Mouse (Mus musculus) Muller cell, postnatal 12 days (primary cell): ENCODE results near the gene Comp.
A peak's percentile ranks its signal among the peaks of the same experiment; 100 is the strongest.

ENCODE experiments used
- DNase-seq: peaks from one replicate; pipeline ENCODE4 v3.0.0-alpha.2; 2015; ENCODE audit errors: inconsistent ontology term

Gene Comp

DNA sequence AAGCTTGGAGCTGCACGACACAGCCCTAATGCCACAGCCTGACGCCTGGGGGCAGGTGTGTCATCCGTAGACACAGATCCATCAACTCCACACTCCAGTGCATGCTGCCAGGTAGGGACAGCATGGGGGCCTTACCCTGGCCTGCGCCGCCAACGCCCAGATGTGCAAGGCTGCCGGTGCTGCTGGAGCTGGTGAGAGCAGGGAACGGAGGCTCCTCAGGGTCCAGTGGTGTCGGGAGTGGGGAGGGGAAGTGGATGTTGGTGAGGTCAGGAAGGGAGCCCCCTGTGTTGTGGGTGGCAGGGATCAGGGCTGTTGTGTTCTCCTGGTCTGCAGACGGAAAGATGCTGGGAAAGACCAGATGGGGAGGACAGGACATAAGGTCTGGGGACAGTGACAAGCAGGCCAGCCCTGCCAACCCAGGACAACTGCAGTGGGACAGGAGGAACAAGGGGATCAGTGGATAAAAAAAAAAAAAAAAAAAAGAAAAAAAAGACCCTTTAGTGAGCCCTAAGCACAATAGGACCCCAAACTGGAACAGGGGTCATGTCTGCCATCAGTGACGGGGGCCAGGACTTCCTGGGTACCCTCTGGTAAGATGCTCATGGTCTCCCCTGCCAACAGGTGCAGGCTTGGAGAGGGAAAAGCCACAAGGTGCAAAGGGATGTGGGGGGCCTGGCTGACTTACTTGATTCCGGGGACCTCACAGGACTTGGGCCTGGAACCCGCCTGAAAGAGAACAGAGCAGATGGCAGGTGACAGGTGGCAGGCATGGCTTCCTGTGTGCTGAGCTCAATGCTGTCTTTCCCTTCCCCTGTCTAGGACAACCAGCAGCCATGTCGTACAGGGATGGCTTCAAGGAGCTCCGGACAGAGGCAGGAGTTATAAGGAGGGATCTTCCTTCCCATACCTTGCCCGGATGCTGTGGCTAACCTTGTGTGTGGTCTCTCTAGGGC lies 24.5 kb downstream of the Comp start:
- DNase-seq = no peak

DNA sequence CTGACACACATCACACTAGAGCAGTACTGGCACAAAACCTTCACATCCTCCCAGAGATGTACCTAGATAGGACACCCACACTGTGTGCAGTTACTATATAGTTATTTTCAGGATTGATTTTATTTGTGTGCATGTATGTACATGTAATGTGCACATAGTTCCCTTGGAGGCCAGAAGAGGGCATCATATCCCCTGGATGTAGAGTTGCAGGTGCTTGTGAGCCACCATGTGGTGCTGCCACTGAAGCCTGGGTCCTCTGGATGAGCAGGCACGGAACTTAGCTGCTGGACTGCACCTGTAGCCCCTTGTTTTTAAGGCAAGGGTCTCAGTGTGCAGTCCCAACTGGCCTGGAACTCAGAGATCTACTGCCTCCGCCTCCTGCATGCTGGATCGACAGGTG lies 30.9 kb downstream of the Comp start:
- DNase-seq = no peak

DNA sequence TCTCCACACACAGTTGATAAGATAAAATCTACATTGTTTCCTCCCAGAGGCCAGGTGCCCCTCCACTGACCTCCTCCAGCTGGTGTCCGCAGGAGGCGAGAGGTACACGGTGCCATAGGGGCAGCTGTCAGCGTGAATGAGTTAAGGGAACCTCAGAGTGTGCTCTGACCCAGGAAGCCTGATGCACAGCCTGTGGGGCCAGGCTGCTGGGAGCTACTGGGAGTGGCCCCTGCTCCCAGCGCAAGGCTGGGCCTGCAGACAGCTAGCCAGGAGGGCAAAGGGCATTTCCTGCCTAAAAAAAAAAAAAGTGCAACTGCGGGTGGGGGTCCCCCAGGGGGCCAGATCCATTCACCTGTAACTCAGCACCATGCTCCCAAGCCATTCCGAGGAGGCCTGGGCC lies 31.8 kb downstream of the Comp start:
- DNase-seq = no peak

DNA sequence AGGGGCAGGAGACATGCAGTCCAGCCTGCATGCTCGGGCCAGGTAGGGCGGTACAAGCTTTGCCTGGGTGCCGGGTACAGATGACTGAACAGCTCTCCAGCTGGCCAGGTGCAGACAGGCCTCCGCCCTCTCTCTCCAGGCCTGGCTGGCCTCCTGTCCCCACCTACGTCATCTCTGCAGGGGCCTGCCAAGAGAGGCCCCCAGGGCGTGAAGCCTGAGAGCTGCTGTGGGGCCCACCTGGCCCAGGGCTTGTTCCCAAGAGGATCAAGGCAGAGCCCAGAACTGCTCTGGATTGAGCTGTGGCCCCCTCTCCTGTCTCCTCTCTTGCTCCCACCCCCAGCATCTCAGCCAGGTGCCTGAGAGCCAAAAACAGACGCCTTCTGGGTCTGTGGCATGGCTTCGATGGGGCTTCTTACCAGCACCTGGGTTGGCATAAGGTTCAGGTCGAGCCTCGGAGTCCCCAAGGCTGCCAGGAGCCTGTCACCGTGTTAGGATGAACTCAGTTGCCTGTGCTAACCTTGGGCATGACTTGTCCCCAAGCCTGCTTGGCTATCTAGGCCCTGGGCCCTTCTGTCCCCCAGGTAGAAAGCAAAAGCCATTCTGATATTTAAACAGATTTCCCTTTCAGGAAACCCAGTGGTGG lies 33.2 kb downstream of the Comp start:
- DNase-seq = no peak

DNA sequence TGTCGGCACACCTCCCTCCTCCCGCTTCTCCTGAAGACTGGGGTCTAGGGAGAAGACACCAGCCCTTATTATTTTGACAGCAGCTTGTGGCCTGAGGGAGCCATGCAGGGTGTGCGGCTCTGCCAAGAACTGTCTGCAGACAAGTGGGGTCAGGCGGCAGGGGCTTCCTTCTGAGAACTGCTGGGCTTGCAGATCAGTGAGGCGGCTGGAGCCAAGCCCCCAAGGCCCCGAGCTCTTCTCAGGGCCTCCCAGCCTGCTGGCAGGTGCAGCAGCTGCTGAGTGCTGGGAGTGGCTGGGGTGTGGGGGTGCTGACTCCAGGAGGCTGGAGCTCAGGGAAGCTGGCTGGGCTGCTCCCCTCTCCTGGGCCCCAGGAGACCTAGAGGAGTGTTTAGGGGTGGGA lies 34.9 kb downstream of the Comp start:
- no peak for DNase-seq

DNA sequence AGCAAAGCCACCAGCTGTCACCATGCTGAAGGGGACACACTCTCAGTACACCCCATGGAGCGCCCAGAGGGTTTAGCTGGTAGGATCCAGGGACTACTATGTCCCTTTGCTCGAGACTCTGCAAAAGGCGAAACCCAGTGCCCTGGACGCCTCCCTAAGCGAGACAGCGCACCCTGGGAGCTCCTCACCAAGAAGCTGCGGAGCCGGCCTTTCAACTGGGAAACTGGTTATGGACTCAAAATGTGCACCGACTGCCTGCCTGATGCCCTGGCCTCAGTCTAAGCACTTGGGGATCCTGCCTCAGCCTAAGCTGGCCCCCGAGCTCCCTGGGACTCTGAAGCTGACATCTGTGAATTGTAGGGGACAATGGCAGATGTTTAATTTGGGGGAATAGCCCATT lies 35.7 kb downstream of the Comp start:
- no peak for DNase-seq

DNA sequence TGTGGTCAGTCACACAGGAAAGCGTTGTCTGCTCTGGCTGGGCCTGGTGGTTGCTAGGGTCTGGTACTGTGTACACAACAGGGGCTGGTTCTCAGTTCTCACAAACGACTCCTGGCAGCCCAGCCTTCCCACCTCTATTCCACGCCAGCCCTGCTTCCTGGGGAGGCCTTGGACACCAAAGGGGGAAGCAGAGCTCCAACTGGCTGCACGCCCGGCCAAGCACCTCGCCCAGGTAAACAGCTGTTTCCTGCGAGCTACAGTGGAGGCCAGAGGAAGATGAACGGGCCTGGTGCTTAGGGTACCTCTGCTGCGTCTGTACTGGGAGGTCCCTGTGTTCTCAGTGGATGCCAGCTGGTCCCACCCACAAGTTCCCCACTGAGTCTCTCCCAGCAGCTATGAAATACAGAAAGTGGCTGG lies 36.1 kb downstream of the Comp start:
- DNase-seq = no peak

DNA sequence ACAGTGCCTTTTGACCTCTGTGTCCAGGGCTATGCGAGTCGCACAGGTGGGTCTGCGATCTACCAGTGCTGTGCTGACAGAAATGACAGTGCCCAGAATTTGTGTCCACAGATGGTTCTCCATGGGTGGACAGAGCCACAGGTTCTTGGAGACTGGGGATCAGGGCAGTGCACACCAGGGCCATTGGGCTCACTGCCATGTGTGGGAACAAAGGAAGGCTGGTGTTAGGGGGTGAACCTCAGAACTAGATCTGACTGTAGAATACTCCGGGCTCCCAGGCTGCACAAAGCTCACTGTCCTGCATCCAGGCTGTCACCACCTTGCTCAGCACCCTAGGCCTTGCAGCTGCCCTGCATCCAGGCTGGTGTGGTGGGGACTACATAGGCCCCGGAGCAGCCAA lies 36.9 kb downstream of the Comp start:
- DNase-seq = no peak

DNA sequence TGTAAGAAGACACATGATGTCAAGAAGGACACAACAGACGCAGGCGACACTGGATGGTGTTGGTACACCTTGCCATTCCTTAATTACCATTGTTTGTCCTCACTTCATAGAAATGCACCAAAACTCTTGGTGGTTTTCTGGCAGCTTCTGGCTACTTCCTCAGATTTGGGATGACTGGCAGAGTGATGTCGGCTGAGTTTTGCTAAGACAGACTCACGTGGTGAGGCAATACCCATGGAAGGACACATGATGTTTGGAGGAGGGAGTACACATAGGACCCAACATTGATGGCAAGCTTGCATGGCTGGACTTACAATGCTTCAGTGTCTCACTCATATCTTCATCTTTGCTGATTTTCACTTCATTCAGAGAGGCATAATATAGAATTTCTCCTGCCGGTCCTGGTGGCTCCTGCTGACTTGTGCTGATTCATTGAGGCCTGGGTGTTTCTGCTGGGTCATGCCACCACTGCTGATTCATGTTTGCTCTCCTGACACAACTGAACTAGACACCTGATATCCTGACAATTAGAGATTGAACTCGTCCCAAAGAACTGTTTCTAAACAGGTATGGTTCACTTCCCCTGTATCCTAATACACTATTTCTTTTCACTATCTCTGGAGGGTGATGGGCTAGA lies 41.1 kb downstream of the Comp start:
- DNase-seq = no peak

DNA sequence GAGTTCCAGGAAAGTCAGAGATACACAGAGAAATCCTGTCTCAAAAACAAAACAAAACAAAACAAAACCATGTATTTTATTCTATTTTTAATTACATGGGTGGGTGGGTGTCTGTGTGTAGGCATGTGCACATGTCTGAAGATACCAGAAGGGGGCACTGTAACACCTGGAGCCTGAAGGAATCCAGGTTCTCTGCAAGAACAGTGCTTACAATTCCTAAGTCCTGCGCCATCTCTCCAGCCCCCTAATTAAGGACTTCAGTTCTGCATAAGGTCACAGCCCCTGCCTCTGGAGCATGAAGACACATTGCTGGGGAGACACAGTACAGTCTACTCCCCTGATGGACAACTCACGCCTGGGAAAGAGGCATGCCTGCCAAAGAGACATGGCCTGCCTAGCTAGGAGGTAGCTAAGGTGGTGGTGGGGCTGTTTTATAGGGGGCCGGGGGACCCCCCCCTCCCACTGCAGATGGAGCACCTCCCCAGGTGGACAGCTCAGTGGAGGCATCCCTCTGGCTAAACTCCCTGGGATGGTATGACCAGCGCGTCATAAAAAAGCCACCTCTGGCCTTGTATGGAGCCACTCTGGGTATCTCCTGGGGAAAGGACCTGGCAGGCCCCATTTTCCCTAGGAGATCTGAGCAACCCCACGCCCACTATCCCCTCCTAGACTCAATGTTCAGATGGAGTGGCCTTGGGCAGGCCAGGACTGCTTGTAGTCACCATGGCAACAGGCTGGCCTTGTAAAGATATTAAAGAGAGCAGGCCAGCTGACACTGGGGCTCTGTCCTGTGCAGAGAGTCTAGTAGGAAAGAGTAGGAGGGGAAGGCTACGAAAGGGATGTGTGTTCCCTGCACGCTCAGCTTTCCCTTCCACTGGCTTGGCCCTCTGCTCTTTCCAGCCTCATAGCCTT lies 42.4 kb downstream of the Comp start:
- DNase-seq = no peak

DNA sequence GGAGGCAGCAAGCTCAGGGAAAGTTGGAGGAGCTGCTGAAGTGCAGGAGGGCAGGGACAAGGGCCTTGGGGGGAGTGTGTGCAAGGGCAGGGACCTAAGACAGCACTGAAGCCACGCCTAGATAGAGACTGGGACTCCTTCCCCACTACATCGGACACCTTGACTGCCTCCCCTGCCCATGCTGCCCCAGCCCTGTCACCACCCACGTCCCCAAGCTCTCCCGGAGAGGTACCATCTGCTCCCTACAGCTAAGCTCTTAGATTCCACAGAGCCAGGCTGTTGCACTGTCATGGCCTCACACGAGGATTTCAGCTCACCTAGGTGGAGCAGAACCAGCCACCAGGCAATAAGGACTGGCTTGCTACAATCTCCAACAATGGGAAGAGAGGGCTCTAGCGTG lies 43.6 kb downstream of the Comp start:
- DNase-seq = no peak

DNA sequence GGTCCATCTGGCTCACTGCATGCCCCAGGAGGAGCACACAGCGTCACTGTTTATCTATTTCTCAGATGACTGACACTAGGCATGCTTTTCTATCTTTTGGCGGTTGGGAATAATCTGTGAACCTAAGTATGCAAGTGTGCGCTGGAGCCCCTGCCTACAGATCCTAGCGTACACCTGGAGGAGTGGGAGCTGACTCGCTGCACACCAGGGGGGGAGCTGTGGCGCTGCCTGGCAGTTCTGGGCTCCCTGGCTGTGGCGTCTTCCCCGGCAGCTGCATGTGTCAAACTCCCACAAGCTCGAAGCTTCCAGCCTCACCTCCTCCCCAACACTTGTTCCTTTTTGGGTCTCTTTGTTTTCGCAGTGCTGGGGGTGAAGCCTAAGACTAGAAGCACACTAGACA lies 44.6 kb downstream of the Comp start:
- no peak for DNase-seq

DNA sequence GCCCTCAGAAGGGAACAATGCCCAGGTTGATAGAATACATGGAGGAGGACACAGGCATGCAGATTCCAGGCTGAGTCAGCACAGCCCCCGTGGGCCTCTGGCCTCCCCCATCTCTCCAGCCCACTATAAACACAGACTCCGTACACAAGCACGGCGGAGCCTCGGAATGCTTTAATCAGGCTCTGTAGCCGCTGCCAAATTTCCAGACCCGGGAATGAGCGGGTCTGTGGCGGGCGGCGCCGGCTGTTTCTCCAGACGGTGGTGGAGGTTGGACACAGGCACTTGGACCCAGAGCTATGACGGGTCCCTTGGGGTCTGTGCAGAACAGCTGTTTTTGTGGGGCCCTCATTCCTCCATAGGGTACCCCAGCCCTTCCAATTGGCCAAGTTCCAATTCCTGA lies 45.6 kb downstream of the Comp start:
- DNase-seq = peak; percentile 86

DNA sequence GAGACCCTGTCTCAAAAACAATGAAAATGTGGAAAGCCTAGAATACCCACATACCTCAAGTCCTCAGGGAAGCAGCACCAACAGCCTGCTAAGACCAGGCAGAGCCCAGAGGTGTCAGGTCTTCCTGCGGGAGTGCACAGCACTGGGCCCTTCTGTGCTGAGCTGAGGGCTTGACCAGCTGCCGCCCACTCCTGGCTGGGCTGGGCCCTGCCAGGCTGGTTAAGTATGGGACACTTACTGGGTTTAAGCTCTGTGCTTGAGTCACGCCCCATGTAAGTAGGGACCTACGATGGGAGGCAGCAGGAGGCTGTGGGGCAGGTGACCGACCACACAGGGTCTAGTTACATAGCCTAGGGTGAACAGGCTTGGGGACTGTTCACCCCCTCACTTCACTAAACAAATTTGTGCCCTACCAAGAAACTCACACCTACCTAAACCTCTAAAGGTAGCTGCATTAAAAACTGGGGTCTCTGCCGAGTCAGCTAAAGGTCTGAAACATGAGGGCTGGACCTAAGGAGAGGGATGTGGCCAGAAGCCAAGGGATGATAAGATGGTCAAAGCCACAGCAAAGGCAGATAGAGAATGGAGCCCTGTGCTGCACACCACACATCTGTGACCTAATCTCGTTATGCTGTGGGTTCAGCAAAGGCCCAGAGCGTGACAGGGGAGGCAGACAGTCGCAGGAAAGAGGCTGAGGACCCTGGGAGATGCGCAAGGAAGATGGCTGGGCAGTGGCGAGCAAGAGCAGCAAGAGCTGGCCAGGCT lies 46.7 kb downstream of the Comp start:
- no peak for DNase-seq

DNA sequence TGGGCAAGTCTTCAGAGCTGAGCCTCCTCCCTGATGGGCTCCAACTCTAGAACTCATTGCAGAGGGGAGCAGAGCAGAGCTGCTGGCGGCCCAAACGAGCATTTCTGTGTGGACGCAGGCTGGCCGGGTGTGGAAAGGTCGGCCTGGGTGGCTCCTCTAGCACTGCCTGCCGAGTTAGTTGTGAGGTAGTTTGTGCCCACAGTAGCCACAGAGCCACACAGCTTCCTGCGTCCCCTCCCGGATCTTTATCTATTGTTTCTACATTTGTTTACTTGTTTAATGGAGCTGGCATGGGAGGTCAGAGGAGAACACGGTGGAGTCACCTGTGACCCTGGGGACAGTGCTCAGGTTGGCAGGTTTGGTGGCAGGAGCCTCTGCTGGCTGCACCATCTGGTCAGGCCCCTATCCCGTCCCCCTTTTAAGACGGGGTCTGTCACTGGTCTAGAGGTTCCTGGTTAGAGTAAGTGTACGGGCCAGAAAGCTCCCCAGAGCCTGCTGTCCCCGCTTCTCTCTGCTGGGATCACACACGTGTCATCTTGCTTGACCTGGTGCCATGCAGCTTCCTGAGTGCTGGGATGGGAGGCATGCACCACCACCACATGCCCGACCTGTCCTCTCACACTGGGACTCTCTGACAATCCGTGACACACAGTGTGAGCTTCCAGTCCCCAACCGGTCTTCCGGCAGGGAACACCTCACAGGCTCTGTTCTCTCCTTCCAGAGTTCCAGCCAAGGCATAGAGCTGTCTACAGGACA lies 48.2 kb downstream of the Comp start:
- no peak for DNase-seq

DNA sequence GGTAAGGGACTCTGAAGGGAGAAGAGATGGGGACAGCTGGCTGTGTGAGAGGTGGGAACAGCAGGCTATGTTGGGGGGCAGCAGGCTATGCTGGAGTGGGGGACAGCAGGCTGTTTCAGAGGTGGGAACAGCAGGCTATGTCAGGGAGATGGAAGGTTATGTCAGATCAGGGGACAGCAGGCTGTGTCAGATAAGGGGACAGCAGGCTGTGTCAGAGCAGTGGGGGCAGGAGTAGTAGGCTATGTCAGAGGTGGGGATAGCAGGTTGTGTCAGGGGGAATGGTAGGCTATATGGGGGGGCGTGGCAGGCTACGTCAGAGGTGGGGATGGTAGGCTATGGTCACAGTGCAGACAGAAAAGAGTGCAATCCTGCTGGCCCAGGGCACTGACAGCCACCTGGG lies 49.4 kb downstream of the Comp start:
- DNase-seq = no peak

DNA sequence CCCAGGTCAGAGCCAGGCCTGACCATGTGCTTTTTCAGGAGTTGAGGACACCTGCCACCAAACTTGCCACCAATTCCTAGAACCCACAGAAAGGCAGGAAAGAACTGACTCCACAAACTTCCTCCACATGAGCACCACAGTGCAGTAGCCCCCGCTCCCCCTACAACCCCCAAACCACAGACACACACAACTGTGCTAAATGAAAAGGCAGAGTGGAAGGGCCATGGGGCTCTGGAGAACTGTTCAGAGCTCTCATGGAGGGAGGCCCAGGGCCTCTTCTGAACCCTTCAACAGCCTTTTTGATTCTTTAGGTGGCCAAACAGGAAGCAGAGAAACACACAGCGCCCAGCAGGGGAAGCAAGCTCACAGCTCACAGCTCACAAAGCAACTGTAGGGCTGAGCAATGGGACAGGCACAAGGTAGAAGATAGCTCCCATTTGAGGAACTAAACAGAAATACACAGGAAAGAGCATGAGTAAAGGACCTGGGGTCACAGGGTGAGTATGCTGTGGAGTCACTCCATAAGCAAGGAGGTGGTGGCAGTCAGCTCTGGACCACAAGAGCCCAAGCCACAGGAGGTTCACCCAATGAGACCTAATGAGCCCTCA lies 53.0 kb downstream of the Comp start:
- DNase-seq = no peak

DNA sequence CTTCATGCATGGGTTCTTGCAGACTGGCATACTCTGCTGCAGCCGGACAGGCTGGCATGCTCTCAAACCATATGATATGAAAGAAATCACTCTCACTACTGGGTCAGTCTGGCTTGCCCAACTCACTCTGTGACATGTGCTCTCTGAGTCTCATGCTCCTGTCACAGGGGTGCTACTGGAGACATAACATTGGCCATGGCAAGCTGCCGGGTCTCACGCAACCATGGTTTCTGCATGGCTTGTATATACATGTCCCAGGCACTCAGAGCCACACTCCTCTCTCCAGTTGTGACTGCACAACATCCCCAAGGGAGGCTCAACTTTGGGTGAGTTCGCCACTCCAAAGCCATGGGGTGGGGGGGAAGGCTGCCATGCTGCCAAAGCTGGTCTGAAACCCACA lies 57.9 kb downstream of the Comp start:
- DNase-seq = no peak
